Mouse (Mus musculus) heart, postnatal 0 days (tissue): ENCODE results near the gene Pdlim4. TPM values are rescaled to one million over a fixed set of nuclear protein-coding genes. Genes with fewer than 3 reads are reported as not detected.

Source experiments
- ATAC-seq: fragments of 200-750 bp; cut with Nextera tagmentation; 2 replicates; pipeline ENCODE4 v1.8.0; 2017; ENCODE audit warnings: low read depth, moderate number of reproducible peaks, moderate library complexity; ENCODE audit not compliant: insufficient read depth
- DNase-seq: peaks from one replicate; pipeline ENCODE4 v3.0.0-alpha.2; 2016; ENCODE audit warnings: low spot score
- H3K27ac ChIP-seq: fragments of 300-500 bp; sonication (generic); 2 replicates; pipeline ENCODE4 v1.5.1; 2014; ENCODE audit warnings: low read depth, mild to moderate bottlenecking
- H3K27me3 ChIP-seq: fragments of 300-500 bp; sonication (generic); 2 replicates; pipeline ENCODE4 v1.6.1; 2014; ENCODE audit warnings: low read length, mixed read lengths; ENCODE audit not compliant: control insufficient read depth, insufficient read depth
- H3K36me3 ChIP-seq: fragments of 300-500 bp; sonication (generic); replicated peaks from 2 replicates; pipeline ENCODE4 v1.6.1; 2014; ENCODE audit warnings: low read length, mixed read lengths; ENCODE audit not compliant: control insufficient read depth, insufficient read depth
- H3K4me1 ChIP-seq: fragments of 300-500 bp; sonication (generic); 2 replicates; pipeline ENCODE4 v1.6.1; 2014; ENCODE audit warnings: antibody characterized with exemption; ENCODE audit not compliant: control insufficient read depth, insufficient read depth
- H3K4me2 ChIP-seq: fragments of 300-500 bp; sonication (generic); 2 replicates; pipeline ENCODE4 v1.6.1; 2014; ENCODE audit warnings: low read depth, mild to moderate bottlenecking, low read length, moderate library complexity
- H3K4me3 ChIP-seq: fragments of 300-500 bp; sonication (generic); 2 replicates; pipeline ENCODE4 v1.5.1; 2014; ENCODE audit warnings: low read depth, low read length
- H3K9ac ChIP-seq: fragments of 300-500 bp; sonication (generic); replicated peaks from 2 replicates; pipeline ENCODE4 v1.6.1; 2014; ENCODE audit warnings: low read depth, low read length, mixed read lengths
- H3K9me3 ChIP-seq: fragments of 300-500 bp; sonication (generic); replicated peaks from 2 replicates; pipeline ENCODE4 v1.6.1; 2016; ENCODE audit warnings: low read length; ENCODE audit not compliant: control insufficient read depth
- CTCF ChIP-seq: IDR thresholded peaks from 2 replicates; pipeline ENCODE4 v1.5.1; 2016; ENCODE audit warnings: antibody characterized with exemption, control low read depth, low read depth
- EP300 ChIP-seq: IDR thresholded peaks from 2 replicates; pipeline ENCODE4 v1.6.1; 2016; ENCODE audit warnings: antibody characterized with exemption, low read depth
- WGBS: fragments of 180-500 bp; shearing (Covaris S2); extraction: QIAGEN DNeasy Blood & Tissue Kit; methylation state at CpG from one replicate; pipeline ENCODE4 v1.1.7; 2014; 5-methylcytosine and 5-hydroxymethylcytosine counted together
- polyA plus RNA-seq: library from polyadenylated mRNA; unstranded; fragments of >200 nt; fragmentation: Nextera tagmentation; extraction: Ambion mirVana; gene quantifications from 2 replicates; pipeline ENCODE4 v1.2.1, GENCODE M21; 2015
- total RNA-seq: library from RNA; depleted of rRNA; stranded (reverse); fragments of >200 nt; gene quantifications from 2 replicates; pipeline ENCODE4 v1.2.3, GENCODE M21; 2014; ENCODE audit warnings: low replicate concordance

Gene Pdlim4
- total and polyA plus RNA-seq, 2 experiments from 2014 or later = 26.6 to 29.3 TPM

DNA sequence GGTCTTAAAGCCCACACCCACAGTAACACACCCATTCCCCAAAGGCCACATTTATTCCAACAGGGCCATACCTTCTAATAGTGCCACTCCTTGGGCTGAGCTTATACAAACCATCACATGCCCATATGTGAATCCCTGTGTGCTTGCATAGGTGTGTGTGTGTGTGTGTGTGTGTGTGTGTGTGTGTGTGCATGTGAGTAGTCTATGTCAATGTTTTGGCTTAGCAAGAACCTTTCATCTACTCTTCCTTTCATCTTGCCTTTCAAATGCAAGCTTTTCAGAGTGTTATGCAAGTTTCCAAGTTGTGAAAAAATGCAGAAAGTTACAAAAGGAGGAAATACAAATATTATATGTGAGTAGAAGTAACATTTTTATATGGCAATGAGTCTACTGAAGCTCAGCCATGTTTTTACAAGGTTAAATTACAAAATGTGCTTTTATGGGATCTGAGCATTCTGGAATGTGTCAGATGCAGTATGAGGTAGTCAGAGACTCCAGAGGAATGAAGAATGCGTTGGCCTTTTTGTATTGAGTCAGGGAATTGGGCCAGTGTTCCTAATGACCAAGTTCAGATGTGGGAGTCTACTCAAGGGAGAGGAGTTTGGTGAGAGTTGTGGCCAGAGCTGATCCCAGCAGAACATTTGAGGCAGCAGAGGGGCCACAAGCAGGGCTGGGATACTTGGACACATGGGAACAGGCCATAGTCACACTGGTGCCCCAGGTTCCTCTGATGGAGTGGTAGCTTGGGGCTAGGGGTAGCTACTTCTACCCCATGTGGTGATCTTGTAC lies 21.5 kb upstream of the Pdlim4 start:
- TF ChIP-seq CTCF (no peak), EP300 (no peak)
- no peaks in the 10 kb centered on the region for H3K9me3 ChIP-seq
- H3K27me3 ChIP-seq = no peaks in the 10 kb centered on the region
- H3K4me3 ChIP-seq = no peak overlapping the region
- 78% methylated on average over 1 of the region's 1 CpGs for WGBS
- no peak overlapping the region for H3K27ac ChIP-seq
- no peaks in the 10 kb centered on the region for H3K36me3 ChIP-seq
- peaks cover 5% of the 10 kb centered on the region; the same call in 1 of the 2 replicates for H3K4me1 ChIP-seq
- no peak for DNase-seq
- H3K4me2 ChIP-seq = no peak overlapping the region
- H3K9ac ChIP-seq = no peak overlapping the region
- no peak for ATAC-seq

DNA sequence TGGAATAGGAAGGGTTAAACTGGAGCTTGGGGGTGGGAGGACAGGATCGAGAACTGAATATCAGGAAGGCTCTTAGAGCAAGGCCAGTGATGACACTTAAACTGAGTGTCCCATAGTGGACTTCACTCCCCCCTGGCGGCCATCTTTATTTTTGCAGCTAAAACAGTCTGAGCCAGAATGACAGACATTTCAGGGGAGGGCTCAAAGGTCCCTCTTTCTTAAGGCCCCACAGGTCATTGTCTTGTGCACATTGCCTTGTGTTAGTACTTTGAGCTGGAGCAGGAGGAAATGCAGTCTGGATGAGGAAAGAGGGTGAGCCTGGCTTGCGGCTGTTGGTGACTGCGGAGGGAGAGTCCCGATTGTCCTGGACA lies 20.1 kb upstream of the Pdlim4 start:
- Histone ChIP-seq H3K4me2 (no peak overlapping the region), H3K9me3 (no peaks in the 10 kb centered on the region), H3K27me3 (no peaks in the 10 kb centered on the region), H3K9ac (no peak overlapping the region), H3K27ac (no peak overlapping the region), H3K4me3 (no peak overlapping the region), H3K36me3 (no peaks in the 10 kb centered on the region), H3K4me1 (peaks cover 5% of the 10 kb centered on the region; the same call in 1 of the 2 replicates)
- DNase-seq (no peak), ATAC-seq (peak; percentile 66)
- TF ChIP-seq EP300 (no peak), CTCF (peak; percentile 76)
- 49% methylated on average over 5 of the region's 5 CpGs for WGBS

DNA sequence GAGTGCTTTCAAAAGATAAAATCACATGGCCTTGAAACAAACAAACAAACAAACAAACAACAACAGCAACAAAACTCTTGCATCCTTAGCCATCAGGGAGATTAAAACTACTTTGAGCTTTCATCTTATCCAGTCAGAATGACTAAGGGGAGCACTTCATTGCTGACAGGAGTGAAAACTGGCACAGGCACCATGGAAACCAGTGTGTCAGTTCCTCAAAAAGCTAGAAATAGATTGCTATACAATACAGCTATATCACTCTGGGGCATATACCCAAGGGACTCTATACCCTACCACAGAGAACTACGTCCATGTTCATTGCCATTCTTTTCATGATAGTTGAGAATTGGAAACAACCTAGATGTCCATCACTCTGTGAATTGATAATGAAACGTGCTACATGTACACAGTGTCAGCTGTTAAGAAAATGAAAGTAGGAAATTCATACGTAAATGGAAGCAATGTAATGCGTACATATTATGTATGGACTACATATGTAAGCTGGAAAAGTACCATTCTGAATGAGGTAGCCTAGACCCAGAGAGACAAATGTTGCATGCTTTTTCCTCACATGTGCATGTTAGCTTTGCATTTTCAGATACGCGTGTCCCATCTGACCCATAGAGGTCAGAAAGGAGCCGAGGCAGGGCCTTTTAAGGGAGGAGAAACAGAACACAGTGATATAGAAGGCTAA lies 19.6 kb upstream of the Pdlim4 start:
- Histone ChIP-seq H3K36me3 (no peaks in the 10 kb centered on the region), H3K9me3 (no peaks in the 10 kb centered on the region), H3K27ac (no peak overlapping the region), H3K27me3 (no peaks in the 10 kb centered on the region), H3K9ac (no peak overlapping the region), H3K4me1 (peaks cover 5% of the 10 kb centered on the region; the same call in 1 of the 2 replicates), H3K4me3 (no peak overlapping the region), H3K4me2 (no peak overlapping the region)
- DNase-seq (no peak), ATAC-seq (no peak)
- TF ChIP-seq CTCF (no peak), EP300 (no peak)
- WGBS = 81% methylated on average over 7 of the region's 7 CpGs

DNA sequence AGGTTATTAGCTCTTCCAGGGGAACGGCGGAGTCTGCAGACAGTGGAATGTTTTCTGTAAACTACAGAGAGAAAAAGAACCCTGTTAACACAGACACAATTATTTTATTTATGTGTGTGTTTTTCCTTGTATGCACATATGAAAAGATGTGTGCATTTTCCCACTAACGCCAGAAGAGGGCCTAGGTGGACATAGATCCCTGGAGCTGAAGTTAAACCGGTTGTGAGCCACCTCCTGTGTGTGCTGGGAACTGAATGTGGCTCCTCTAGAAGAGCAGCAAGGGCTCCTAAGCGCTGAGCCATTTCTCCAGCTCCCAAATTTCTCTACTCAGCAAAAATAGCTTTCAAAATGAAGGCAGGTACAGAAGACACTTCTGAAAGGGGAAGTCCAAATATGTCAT lies 17.0 kb upstream of the Pdlim4 start:
- H3K27ac ChIP-seq = no peak overlapping the region
- H3K27me3 ChIP-seq = no peaks in the 10 kb centered on the region
- no peak overlapping the region for H3K9ac ChIP-seq
- H3K9me3 ChIP-seq = no peaks in the 10 kb centered on the region
- no peak for TF ChIP-seq CTCF
- TF ChIP-seq EP300 = no peak
- H3K4me3 ChIP-seq = no peak overlapping the region
- no peak for DNase-seq
- H3K4me2 ChIP-seq = no peak overlapping the region
- no peaks in the 10 kb centered on the region for H3K4me1 ChIP-seq
- 66% methylated on average over 5 of the region's 5 CpGs for WGBS
- ATAC-seq = no peak
- H3K36me3 ChIP-seq = no peaks in the 10 kb centered on the region

DNA sequence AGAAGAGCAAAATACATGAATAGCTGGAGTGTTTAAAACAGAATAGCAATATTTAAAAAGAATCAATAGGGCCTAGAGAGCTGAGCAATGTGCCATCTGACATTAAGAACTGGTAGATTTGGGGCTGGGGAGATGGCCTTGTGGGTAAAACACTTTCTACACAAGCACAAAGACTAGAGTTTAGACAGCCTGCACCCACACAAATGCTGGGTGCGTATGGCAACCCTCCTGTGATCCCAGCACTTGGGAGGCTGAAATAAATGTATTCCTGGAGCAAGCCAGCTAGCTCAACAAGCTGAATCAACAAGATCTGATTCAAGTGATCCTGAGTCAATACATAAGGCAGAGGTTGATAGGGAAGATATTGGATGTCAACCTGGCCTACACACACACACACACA lies 16.2 kb upstream of the Pdlim4 start:
- Histone ChIP-seq H3K36me3 (no peaks in the 10 kb centered on the region), H3K9ac (no peak overlapping the region), H3K4me3 (no peak overlapping the region), H3K4me2 (no peak overlapping the region), H3K27ac (no peak overlapping the region), H3K27me3 (no peaks in the 10 kb centered on the region), H3K9me3 (no peaks in the 10 kb centered on the region), H3K4me1 (no peaks in the 10 kb centered on the region)
- 87% methylated on average over 1 of the region's 1 CpGs for WGBS
- DNase-seq (no peak), ATAC-seq (no peak)
- TF ChIP-seq EP300 (no peak), CTCF (no peak)
